Mouse (Mus musculus) heart, postnatal 0 days (tissue): ENCODE measurements at regions not wholly inside any gene's neighbourhood (a gene's known extent, or its start where the extent isn't known, plus 50 kb on each side); places are given as distances from the start of the nearest gene placed in this dataset.

Source experiments
- ATAC-seq: fragments of 200-750 bp; cut with Nextera tagmentation; 2 replicates; pipeline ENCODE4 v1.8.0; 2017; ENCODE audit warnings: low read depth, moderate number of reproducible peaks, moderate library complexity; ENCODE audit not compliant: insufficient read depth
- DNase-seq: peaks from one replicate; pipeline ENCODE4 v3.0.0-alpha.2; 2016; ENCODE audit warnings: low spot score
- H3K27ac ChIP-seq: fragments of 300-500 bp; sonication (generic); 2 replicates; pipeline ENCODE4 v1.5.1; 2014; ENCODE audit warnings: low read depth, mild to moderate bottlenecking
- H3K27me3 ChIP-seq: fragments of 300-500 bp; sonication (generic); 2 replicates; pipeline ENCODE4 v1.6.1; 2014; ENCODE audit warnings: low read length, mixed read lengths; ENCODE audit not compliant: control insufficient read depth, insufficient read depth
- H3K36me3 ChIP-seq: fragments of 300-500 bp; sonication (generic); replicated peaks from 2 replicates; pipeline ENCODE4 v1.6.1; 2014; ENCODE audit warnings: low read length, mixed read lengths; ENCODE audit not compliant: control insufficient read depth, insufficient read depth
- H3K4me1 ChIP-seq: fragments of 300-500 bp; sonication (generic); 2 replicates; pipeline ENCODE4 v1.6.1; 2014; ENCODE audit warnings: antibody characterized with exemption; ENCODE audit not compliant: control insufficient read depth, insufficient read depth
- H3K4me2 ChIP-seq: fragments of 300-500 bp; sonication (generic); 2 replicates; pipeline ENCODE4 v1.6.1; 2014; ENCODE audit warnings: low read depth, mild to moderate bottlenecking, low read length, moderate library complexity
- H3K4me3 ChIP-seq: fragments of 300-500 bp; sonication (generic); 2 replicates; pipeline ENCODE4 v1.5.1; 2014; ENCODE audit warnings: low read depth, low read length
- H3K9ac ChIP-seq: fragments of 300-500 bp; sonication (generic); replicated peaks from 2 replicates; pipeline ENCODE4 v1.6.1; 2014; ENCODE audit warnings: low read depth, low read length, mixed read lengths
- H3K9me3 ChIP-seq: fragments of 300-500 bp; sonication (generic); replicated peaks from 2 replicates; pipeline ENCODE4 v1.6.1; 2016; ENCODE audit warnings: low read length; ENCODE audit not compliant: control insufficient read depth
- CTCF ChIP-seq: IDR thresholded peaks from 2 replicates; pipeline ENCODE4 v1.5.1; 2016; ENCODE audit warnings: antibody characterized with exemption, control low read depth, low read depth
- EP300 ChIP-seq: IDR thresholded peaks from 2 replicates; pipeline ENCODE4 v1.6.1; 2016; ENCODE audit warnings: antibody characterized with exemption, low read depth
- WGBS: fragments of 180-500 bp; shearing (Covaris S2); extraction: QIAGEN DNeasy Blood & Tissue Kit; methylation state at CpG from one replicate; pipeline ENCODE4 v1.1.7; 2014; 5-methylcytosine and 5-hydroxymethylcytosine counted together

DNA sequence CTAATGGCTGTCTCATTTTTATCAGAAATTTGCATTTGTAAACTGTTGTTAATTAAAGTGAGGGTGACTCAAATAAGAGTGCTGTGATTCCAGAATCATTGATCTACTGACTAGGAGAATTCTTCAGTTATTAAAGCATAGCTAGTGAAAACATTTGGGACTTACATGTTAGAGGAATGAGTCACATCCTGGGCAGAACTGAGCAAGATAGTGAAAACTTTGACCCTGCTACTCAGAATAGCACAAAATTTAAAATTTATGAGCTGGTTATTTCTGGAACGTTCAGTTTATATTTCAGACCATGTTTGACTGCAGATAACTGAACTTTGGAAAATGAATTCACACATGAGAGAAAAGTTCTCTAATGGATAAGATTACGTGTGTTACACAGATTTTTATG is 360.0 kb downstream of the Cylc2 start:
- no peak overlapping the region for H3K27ac ChIP-seq
- no peaks in the 10 kb centered on the region for H3K9me3 ChIP-seq

DNA sequence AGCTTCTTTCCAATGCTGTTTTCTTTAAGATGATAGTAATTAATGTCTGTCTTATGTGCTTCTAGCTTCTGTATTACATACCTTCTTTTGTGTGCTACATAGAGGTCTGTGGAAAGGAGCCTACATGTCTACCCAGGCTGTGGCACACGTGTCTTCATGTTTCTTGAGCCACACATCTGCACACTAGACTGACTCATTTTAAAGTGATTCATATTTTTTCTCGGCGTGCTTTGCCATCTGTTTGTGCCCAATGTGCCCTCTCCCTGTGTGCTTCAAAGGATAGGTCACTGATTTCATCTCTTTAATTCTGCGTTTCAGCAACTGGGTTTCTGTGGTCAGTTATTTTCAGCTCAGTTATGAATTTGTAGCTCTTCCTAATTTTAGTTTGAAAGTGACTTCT is 377.6 kb downstream of the Cylc2 start:
- Histone ChIP-seq H3K27me3 (no peaks in the 10 kb centered on the region), H3K4me1 (no peaks in the 10 kb centered on the region), H3K36me3 (no peaks in the 10 kb centered on the region), H3K9ac (no peak overlapping the region), H3K4me2 (no peak overlapping the region), H3K4me3 (no peak overlapping the region), H3K27ac (no peak overlapping the region), H3K9me3 (no peaks in the 10 kb centered on the region)
- 62% methylated on average over 4 of the region's 4 CpGs for WGBS
- ATAC-seq (no peak), DNase-seq (no peak)
- no peak for TF ChIP-seq CTCF
- no peak for TF ChIP-seq EP300

More for the DNA sequence above, 360.0 kb downstream of the Cylc2 start:
- peak; percentile 5 for DNase-seq
- no peaks in the 10 kb centered on the region for H3K36me3 ChIP-seq
- no peak overlapping the region for H3K4me2 ChIP-seq
- ATAC-seq: no peak
- H3K9ac ChIP-seq: no peak overlapping the region
- no peaks in the 10 kb centered on the region for H3K4me1 ChIP-seq
- WGBS: 46% methylated on average over 2 of the region's 2 CpGs
- no peak overlapping the region for H3K4me3 ChIP-seq
- no peaks in the 10 kb centered on the region for H3K27me3 ChIP-seq
- TF ChIP-seq EP300 (no peak), CTCF (no peak)

DNA sequence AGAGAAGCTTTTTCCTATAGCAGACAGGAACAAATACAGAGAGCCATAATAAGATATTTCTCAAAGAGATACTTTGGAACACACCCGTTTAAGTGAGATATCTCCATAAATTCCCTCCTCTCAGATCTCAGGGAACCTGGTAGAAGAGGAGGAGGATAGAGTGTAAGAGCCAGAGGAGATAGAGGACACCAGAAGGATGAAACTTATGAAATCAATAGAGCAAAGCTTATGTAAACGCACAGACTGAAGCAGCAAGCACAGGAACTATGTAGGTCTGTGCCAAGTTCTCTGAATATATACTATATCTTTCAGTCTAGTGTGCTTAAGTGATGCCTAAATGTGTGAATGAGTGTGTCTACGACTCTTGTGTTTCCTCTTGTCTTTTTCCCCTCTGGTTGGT is 381.4 kb downstream of the Cylc2 start:
- Histone ChIP-seq H3K4me2 (no peak overlapping the region), H3K36me3 (no peaks in the 10 kb centered on the region), H3K27me3 (no peaks in the 10 kb centered on the region), H3K9ac (no peak overlapping the region), H3K27ac (no peak overlapping the region), H3K9me3 (no peaks in the 10 kb centered on the region), H3K4me1 (no peaks in the 10 kb centered on the region), H3K4me3 (no peak overlapping the region)
- whole genome bisulfite sequencing: 54% methylated on average over 3 of the region's 3 CpGs
- TF ChIP-seq CTCF (no peak), EP300 (no peak)
- ATAC-seq: no peak
- no peak for DNase-seq

DNA sequence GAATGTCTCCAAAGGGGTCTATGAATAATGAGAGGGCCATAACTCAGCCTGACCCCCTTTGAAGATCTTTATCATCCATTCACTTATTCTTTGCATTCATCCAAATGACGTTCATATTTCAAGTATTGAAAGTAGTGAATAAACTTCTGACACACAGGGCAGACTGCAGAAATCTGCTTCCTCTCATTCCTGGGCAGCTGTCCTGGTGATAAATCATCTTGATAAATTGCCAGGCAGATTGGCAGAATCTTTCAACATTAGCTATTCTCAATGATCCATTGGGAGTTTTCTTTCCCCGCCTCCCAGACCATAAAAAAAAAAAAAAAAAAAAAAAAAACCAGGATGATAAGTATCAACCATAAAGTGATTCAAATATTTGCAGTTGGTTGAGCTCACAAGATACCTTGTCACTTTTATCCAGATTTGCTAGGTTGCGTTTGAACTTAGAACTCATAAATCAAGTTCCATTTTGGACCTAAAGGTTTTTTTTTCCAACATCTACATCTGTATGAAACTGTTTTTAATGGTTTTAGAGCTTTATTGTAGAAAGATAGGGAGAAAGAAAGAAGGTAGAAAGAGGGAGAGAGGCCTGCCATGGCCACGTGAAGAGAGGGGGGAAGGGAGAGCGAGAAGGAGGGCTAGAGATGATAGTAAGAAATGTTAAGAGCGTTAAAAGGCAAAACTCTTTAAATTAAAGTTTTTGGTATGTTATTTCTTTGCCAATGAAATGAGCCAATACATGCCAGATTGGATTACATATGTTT is 383.7 kb downstream of the Cylc2 start:
- H3K36me3 ChIP-seq: no peaks in the 10 kb centered on the region
- no peak overlapping the region for H3K27ac ChIP-seq
- no peaks in the 10 kb centered on the region for H3K9me3 ChIP-seq
- no peak overlapping the region for H3K4me3 ChIP-seq
- TF ChIP-seq CTCF (no peak), EP300 (no peak)
- DNase-seq (no peak), ATAC-seq (no peak)
- no peaks in the 10 kb centered on the region for H3K4me1 ChIP-seq
- WGBS: 76% methylated on average over 6 of the region's 6 CpGs
- no peak overlapping the region for H3K9ac ChIP-seq
- H3K27me3 ChIP-seq: no peaks in the 10 kb centered on the region
- H3K4me2 ChIP-seq: no peak overlapping the region

DNA sequence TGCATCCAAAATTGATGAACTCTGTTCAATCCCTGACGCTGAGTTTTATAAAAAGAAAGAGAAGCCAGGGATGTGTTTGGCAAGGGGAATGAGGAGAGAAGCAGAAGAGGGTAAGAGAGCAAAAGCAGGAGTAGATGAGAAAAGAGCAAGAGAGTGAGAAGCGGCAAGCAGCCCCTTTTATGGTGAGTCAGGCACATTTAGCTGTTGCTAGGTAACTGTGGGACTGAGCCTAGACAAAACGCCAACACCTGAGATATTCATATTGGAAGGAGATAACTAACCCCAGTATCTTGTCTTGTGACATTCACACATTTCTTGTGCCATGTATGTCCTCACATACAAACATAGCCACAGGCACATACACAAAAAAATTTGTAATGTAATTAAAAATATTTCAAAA is 410.8 kb downstream of the Cylc2 start:
- Histone ChIP-seq H3K27ac (no peak overlapping the region), H3K27me3 (no peaks in the 10 kb centered on the region), H3K36me3 (no peaks in the 10 kb centered on the region), H3K4me3 (no peak overlapping the region), H3K4me2 (no peak overlapping the region), H3K9me3 (no peaks in the 10 kb centered on the region), H3K9ac (no peak overlapping the region), H3K4me1 (no peaks in the 10 kb centered on the region)
- WGBS: 43% methylated on average over 3 of the region's 3 CpGs
- DNase-seq (no peak), ATAC-seq (no peak)
- TF ChIP-seq CTCF (no peak), EP300 (no peak)

DNA sequence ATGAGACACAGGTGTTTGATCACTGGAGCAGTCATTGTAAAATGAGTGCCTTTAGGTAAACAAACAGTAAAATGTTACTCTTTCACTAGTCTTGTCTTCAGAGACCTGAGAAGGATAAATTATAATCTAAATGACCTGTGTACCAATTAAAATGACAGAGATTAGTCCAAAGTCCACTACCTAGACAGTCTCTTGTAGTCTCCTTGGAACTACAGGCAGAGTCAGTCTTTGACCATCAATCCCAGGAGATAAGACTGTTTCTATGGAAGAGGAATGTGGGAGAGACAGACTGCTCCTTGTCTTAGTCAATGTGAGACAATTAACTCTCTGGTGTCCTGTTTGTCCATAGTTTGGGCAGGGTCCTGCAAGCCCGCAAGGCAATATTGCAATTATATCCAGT is 417.0 kb downstream of the Cylc2 start:
- Histone ChIP-seq H3K27ac (no peak overlapping the region), H3K36me3 (no peaks in the 10 kb centered on the region), H3K4me2 (no peak overlapping the region), H3K4me3 (no peak overlapping the region), H3K4me1 (no peaks in the 10 kb centered on the region), H3K27me3 (no peaks in the 10 kb centered on the region), H3K9me3 (no peaks in the 10 kb centered on the region), H3K9ac (no peak overlapping the region)
- ATAC-seq: no peak
- TF ChIP-seq CTCF (no peak), EP300 (no peak)
- 87% methylated on average over 1 of the region's 1 CpGs for WGBS
- no peak for DNase-seq
